Mouse (Mus musculus) Patski (cell line): ENCODE results near the gene Pip5k1b. TPM values are rescaled to one million over a fixed set of nuclear protein-coding genes. Genes with fewer than 3 reads are reported as not detected.

Experiments used
- ATAC-seq: fragments of 100-300 bp; one replicate; pipeline ENCODE4 v1.8.0; 2021
- CTCF ChIA-PET: fragments of 350-600 bp; sonication (Branson Sonifier 250); formaldehyde crosslinking; loops from one replicate; lab custom pipeline; 2022; ENCODE audit warnings: inconsistent platforms; lab: Charles Lee
- POLR2A ChIA-PET: fragments of 350-600 bp; sonication (Branson Sonifier 250); formaldehyde crosslinking; loops from one replicate; lab custom pipeline; 2022; ENCODE audit warnings: antibody characterized with exemption, inconsistent platforms; lab: Charles Lee
- DNase-seq: peaks from one replicate; pipeline ENCODE4 v3.0.0-alpha.2; 2011; ENCODE audit warnings: low read depth, low spot score
- H3K27me3 ChIP-seq: fragments of 371-371 bp; one replicate; pipeline ENCODE4 v1.5.1; 2021
- CTCF ChIP-seq: fragments of 100-300 bp; IDR thresholded peaks from one replicate; pipeline ENCODE4 v1.5.1; 2021
- in situ Hi-C: fragments of 300-500 bp; cut with MboI; formaldehyde crosslinking; loops from 3 replicates; pipeline ENCODE4 v1.11.1; 2018; ENCODE audit warnings: low pct_unique_long_range_greater_than_20kb, mixed read lengths
- polyA plus RNA-seq: library from polyadenylated mRNA; unstranded; gene quantifications from one replicate; pipeline ENCODE4 v1.2.3, GENCODE M21; 2021

The Pip5k1b gene
- polyA plus RNA-seq, 1 experiment from 2014 or later: 5.6 TPM

- no peak for TF ChIP-seq CTCF
- CTCF ChIA-PET: interaction anchor here (0.7 kb wide), 1 partner anchor 427 kb away, joined by 3 read pairs; no protein-coding TSS in a partner anchor
Measured at GRCm38 (mm10) chr19:24499291-24499690, 56.4 kb downstream of the Pip5k1b start.

GRCm38 (mm10) chr19:24493887-24494286 lies 61.8 kb downstream of the Pip5k1b start:
- TF ChIP-seq CTCF: no peak
- ATAC-seq (no peak), DNase-seq (no peak)
- in situ Hi-C loops: no loop called here
- CTCF ChIA-PET: no interaction called here
- POLR2A ChIA-PET: no interaction called here
- peaks cover 48% of the 10 kb centered on the region for H3K27me3 ChIP-seq

More at GRCm38 (mm10) chr19:24499291-24499690, 56.4 kb downstream of the Pip5k1b start:
- POLR2A ChIA-PET: no interaction called here
- in situ Hi-C loops: no loop called here
- peaks cover 33% of the 10 kb centered on the region for H3K27me3 ChIP-seq
- no peak for ATAC-seq
- no peak for DNase-seq

GRCm38 (mm10) chr19:24491824-24492223 lies 63.8 kb downstream of the Pip5k1b start:
- no peak for DNase-seq
- H3K27me3 ChIP-seq: peaks cover 38% of the 10 kb centered on the region
- ChIA-PET POLR2A (no interaction called here), CTCF (no interaction called here)
- no peak for ATAC-seq
- TF ChIP-seq CTCF: no peak
- in situ Hi-C loops: no loop called here

GRCm38 (mm10) chr19:24490275-24490674 lies 65.4 kb downstream of the Pip5k1b start:
- CTCF ChIA-PET: no interaction called here

GRCm38 (mm10) chr19:24486433-24487296 lies 69.0 kb downstream of the Pip5k1b start:
- POLR2A ChIA-PET: no interaction called here
- in situ Hi-C loops: no loop called here
- peaks cover 56% of the 10 kb centered on the region for H3K27me3 ChIP-seq
- ATAC-seq (no peak), DNase-seq (no peak)
- CTCF ChIA-PET: no interaction called here
- no peak for TF ChIP-seq CTCF

More at GRCm38 (mm10) chr19:24490275-24490674, 65.4 kb downstream of the Pip5k1b start:
- POLR2A ChIA-PET: interaction anchor here (1.7 kb wide), 1 partner anchor 13 kb away, joined by 3 read pairs; the partner anchor contains the start of gene Fam122a
- no peak for TF ChIP-seq CTCF
- H3K27me3 ChIP-seq: peaks cover 38% of the 10 kb centered on the region
- no peak for ATAC-seq
- in situ Hi-C loops: no loop called here
- DNase-seq: no peak

- in situ Hi-C loops: no loop called here
- no peak for ATAC-seq
- no peak for TF ChIP-seq CTCF
Measured at GRCm38 (mm10) chr19:24484612-24485194, 71.0 kb downstream of the Pip5k1b start.

GRCm38 (mm10) chr19:24480916-24481315 lies 74.8 kb downstream of the Pip5k1b start:
- ATAC-seq: no peak
- no peak for TF ChIP-seq CTCF
- CTCF ChIA-PET: no interaction called here
- in situ Hi-C loops: no loop called here
- peaks cover 24% of the 10 kb centered on the region for H3K27me3 ChIP-seq
- DNase-seq: no peak
- POLR2A ChIA-PET: no interaction called here

More at GRCm38 (mm10) chr19:24484612-24485194, 71.0 kb downstream of the Pip5k1b start:
- no peak for DNase-seq
- ChIA-PET POLR2A (no interaction called here), CTCF (interaction anchor here (0.8 kb wide), 1 partner anchor 14 kb away, joined by 3 read pairs; no protein-coding TSS in a partner anchor)
- H3K27me3 ChIP-seq: peaks cover 38% of the 10 kb centered on the region

GRCm38 (mm10) chr19:24476929-24477882 lies 78.5 kb downstream of the Pip5k1b start, which contains the start of gene Fam122a:
Gene Fam122a, minus strand, starts transcription at chr19:24477356.
- in situ Hi-C loops: no loop called here
- DNase-seq (peak; percentile 39), ATAC-seq (peak; percentile 87)
- CTCF ChIA-PET: interaction anchor here (1.0 kb wide), 1 partner anchor 76 kb away, joined by 4 read pairs; no protein-coding TSS in a partner anchor
- POLR2A ChIA-PET: interaction anchor here (0.6 to 1.3 kb wide), 2 partner anchors 13 to 636 kb away, joined by 3 read pairs; no protein-coding TSS in a partner anchor
- no peaks in the 10 kb centered on the region for H3K27me3 ChIP-seq
- peak; percentile 85 for TF ChIP-seq CTCF

GRCm38 (mm10) chr19:24476461-24476860 lies 79.2 kb downstream of the Pip5k1b start:
- in situ Hi-C loops: no loop called here

GRCm38 (mm10) chr19:24475281-24475680 lies 80.4 kb downstream of the Pip5k1b start:
- in situ Hi-C loops: no loop called here
- no peak for ATAC-seq
- DNase-seq: no peak
- no peaks in the 10 kb centered on the region for H3K27me3 ChIP-seq
- no peak for TF ChIP-seq CTCF
- ChIA-PET POLR2A (no interaction called here), CTCF (no interaction called here)

More at GRCm38 (mm10) chr19:24476461-24476860, 79.2 kb downstream of the Pip5k1b start:
- H3K27me3 ChIP-seq: no peaks in the 10 kb centered on the region
- no peak for TF ChIP-seq CTCF
- DNase-seq (no peak), ATAC-seq (no peak)
- ChIA-PET CTCF (no interaction called here), POLR2A (no interaction called here)
